Mouse (Mus musculus): ENCODE measurements around the gene Acnat2.
"Not testable (repeated sequence)": the region's sequence is repeated elsewhere in the genome, so short reads cannot be mapped to it uniquely, and the experiment has no call there.

Gene Acnat2

DNA sequence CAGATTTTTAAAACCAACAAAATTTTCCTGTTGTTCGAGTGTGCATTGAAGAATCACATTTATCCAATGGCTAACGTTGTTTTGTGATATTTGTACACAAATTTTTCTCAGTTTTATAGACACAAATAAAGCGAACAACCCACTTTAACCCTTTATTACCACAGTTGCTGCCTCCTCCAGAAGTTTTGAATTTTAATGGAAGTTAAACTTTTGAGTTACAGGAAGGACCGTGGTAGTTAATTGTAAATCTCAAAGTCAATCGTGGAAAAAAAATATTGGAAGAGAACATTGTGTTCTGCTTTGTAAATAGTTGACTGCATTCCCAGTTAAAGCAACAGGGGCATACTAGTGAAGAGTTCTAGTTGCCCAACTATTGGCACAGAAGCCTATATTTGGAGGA, at the start of gene Acnat2:
Gene Acnat2, minus strand, starts transcription at position 195 of the 400 bp plus-strand sequence.
- DNase-seq (ENCODE audit: low read depth, low spot score) = not testable (repeated sequence)

DNA sequence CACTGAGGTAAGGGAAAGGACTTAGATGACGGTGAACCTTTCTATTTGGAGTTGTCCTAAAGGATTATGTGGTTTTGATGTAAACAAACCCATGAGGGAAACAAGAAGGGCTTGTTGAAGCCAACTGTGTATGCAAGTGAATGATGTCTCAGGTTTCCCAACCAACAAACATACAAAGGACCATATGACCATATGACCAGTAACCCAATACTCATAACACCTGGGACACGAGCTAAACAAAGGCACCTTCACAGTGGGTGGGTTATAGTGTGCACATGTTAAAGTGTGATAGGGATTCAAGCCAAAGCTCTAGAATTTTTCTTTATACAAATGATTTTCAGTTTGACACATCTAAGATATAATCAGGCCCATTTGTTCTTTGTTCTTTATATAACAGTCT, 48.2 kb upstream of the Acnat2 start:
- DNase-seq (ENCODE audit: low read depth, low spot score) = no peak

DNA sequence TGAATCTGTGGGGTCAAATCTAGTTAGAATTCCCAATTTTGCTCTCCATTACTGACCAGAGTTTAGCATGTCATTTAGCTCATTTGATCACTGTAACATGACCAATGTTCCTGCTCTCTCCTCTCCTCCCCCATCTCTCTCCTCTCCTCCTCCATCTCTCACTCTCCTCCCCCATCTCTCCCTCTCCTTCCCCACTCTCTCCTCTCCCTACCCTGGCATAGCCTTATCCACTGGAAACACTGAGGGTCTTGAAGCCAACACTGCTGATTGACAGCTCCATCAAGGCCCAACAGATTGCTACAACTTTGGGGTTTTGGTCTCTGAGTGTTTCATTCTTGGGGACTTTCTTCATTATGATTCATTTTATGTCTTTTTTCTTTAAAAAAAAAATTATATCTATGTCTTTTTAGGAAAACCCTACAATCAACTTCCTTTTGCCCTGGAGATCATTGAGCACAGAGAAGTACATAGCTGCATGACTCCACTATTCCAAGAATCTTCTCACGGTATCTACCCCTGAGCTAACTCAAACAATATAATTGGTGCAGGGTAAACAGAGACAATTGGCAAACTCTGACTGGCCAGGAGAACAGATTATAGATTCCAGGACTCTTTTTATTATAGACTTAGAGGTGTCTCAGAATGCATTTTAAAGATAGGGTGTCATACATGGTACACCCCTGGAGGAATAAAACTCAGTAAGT, 44.0 kb upstream of the Acnat2 start:
- no peak for DNase-seq (ENCODE audit: low read depth, low spot score)

DNA sequence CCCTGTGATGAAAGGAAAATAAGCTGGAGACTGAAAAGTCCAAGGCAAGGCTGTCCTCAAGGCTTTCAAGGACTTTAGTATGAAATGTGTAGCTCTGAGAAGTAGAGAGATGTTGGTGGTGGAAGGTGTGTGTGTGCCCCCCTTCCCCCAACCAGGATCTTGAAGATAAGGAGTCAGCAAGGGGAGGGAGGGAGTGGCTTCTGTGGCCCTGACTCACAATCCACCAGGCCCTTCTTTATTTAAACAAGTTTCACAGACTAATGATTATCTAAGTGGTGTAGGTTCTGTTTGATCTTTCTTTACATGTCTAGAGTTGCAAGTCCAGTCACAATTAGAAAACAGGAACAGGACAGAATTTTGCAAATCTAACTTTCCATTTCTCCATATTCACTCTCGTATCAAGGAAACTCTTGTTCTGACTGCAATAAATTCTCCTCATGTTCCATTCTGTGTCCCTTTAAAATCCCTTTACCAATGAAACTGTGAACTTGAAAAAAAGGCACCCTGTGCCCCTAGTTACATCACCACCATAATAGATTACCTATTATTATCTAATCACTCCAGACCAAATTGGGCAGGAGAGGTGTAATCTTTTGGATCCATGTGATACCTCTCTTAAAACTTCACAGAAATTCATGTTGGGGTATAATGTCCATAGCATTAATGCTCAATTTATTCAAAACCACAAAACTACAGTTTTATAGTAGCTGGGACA, 43.3 kb upstream of the Acnat2 start:
- DNase-seq (ENCODE audit: low read depth, low spot score) = not testable (repeated sequence)

GRCm38 (mm10) chr4:49436968-49437367, 29.0 kb upstream of the Acnat2 start:
- DNase-seq (ENCODE audit: low read depth, low spot score) = not testable (repeated sequence)

DNA sequence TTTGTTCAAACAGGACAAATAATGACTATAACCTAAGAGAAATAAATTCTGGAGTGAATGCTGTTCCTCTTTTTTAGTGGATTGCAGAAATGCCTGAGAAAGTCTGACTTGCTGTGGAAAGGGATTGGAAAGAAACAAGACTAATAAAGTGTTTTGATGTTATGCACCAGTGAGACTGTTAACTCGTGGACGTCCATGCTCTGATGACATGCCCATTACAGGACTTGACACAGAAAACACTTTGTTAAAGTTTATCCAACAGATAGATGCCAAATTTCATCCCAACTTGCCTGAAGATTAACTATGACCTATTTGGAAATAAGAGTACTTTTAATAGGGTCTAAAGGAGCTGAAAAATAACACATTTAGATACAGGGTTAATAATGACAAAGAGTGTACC, 2.2 kb upstream of the Acnat2 start:
- not testable (repeated sequence) for DNase-seq (ENCODE audit: low read depth, low spot score)

- no peak for DNase-seq (ENCODE audit: low read depth, low spot score)
Observed at GRCm38 (mm10) chr4:49386873-49387272, 21.1 kb downstream of the Acnat2 start.

DNA sequence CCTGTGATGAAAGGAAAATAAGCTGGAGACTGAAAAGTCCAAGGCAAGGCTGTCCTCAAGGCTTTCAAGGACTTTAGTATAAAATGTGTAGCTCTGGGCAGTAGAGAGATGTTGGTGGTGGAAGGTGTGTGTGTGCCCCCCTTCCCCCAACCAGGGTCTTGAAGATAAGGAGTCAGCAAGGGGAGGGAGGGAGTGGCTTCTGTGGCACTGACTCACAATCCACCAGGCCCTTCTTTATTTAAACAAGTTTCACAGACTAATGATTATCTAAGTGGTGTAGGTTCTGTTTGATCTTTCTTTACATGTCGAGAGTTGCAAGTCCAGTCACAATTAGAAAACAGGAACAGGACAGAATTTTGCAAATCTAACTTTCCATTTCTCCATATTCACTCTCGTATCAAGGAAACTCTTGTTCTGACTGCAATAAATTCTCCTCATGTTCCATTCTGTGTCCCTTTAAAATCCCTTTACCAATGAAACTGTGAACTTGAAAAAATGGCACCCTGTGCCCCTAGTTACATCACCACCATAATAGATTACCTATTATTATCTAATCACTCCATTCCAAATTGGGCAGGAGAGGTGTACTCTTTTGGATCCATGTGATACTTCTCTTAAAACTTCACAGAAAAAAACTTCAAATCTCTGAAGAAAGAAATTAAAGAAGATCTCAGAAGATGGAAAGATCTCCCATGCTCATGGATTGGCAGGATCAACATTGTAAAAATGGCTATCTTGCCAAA, 24.2 kb downstream of the Acnat2 start:
- not testable (repeated sequence) for DNase-seq (ENCODE audit: low read depth, low spot score)

- peak; percentile 66 for DNase-seq (ENCODE audit: low read depth, low spot score)
Observed at GRCm38 (mm10) chr4:49368046-49368445, 39.9 kb downstream of the Acnat2 start.

DNA sequence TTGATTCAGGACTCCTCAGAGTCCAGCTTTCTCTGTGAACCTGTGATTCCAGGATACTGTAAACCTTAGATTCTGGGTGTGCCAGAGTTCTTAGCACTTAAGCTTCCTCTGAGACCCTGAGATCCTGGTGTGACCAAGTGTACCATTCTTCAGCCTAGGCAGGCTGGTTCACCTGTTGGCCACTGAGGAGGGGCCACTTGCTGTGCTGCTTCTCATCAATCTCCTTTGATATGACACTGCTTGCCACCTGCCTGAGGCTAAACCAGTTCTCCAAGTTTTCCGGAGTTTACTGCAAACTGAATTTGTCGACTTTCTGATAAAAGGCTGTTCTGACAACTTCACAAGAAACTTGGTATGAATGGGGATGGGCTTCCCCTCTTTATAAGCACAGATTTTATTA, 50.9 kb downstream of the Acnat2 start:
- no peak for DNase-seq (ENCODE audit: low read depth, low spot score)

DNA sequence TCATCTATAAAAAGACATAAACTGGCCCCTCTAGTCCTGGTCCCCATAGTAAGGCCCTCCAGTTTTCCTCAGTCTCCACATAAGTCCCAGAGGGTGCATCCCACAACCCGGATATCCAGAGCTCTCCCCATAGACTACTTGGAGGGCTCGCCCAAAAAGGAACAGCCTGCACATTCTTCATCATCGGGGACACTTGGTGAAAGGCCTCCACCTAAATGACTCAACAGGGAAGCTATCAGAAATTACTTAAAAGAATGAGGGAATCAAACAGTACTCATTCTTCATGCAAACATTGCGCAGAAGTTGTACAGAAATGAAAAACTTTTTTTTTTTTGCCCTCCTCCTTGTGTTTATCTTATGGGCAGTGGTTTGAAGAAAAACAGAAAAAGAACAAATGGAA, 57.5 kb downstream of the Acnat2 start:
- DNase-seq (ENCODE audit: low read depth, low spot score) = no peak

- DNase-seq (ENCODE audit: low read depth, low spot score) = no peak
Observed at GRCm38 (mm10) chr4:49348677-49349076, 59.3 kb downstream of the Acnat2 start.

- not testable (repeated sequence) for DNase-seq (ENCODE audit: low read depth, low spot score)
Observed at GRCm38 (mm10) chr4:49348001-49348400, 60.0 kb downstream of the Acnat2 start.

- not testable (repeated sequence) for DNase-seq (ENCODE audit: low read depth, low spot score)
Observed at GRCm38 (mm10) chr4:49340091-49340490, 67.9 kb downstream of the Acnat2 start.

GRCm38 (mm10) chr4:49337949-49338348, 70.0 kb downstream of the Acnat2 start:
- DNase-seq (ENCODE audit: low read depth, low spot score) = not testable (repeated sequence)

Data from R1 (cell line).